Mouse (Mus musculus) MN1 (cell line): ENCODE results near the gene Ccne1.

Experiments used
- DNase-seq: peaks from one replicate; pipeline ENCODE4 v3.0.0-alpha.2; 2016; ENCODE audit warnings: low spot score

The Ccne1 gene

GRCm38 (mm10) chr7:38054246-38054645 lies 53.1 kb downstream of the Ccne1 start:
- DNase-seq = no peak
